Mouse (Mus musculus) myocyte (in vitro differentiated cells): ENCODE results near the gene F11r.

ENCODE experiments used
- CEBPB ChIP-seq: IDR thresholded peaks from 2 replicates; pipeline ENCODE4 v1.6.1; 2011; ENCODE audit warnings: mild to moderate bottlenecking, moderate library complexity; ENCODE audit not compliant: poor library complexity, insufficient read depth, severe bottlenecking
- E2F4 ChIP-seq: IDR thresholded peaks from one replicate; pipeline ENCODE4 v1.6.1; 2011; ENCODE audit warnings: mild to moderate bottlenecking, control low read depth, moderate library complexity; ENCODE audit not compliant: insufficient read depth
- MYOD1 ChIP-seq, 3 experiments: IDR thresholded peaks; one replicate each; pipeline ENCODE4 v1.6.1; 2011; ENCODE audit warnings: control low read depth in 2 of 3, low read depth in 2 of 3, mild to moderate bottlenecking in 2 of 3, moderate library complexity in 1 of 3; ENCODE audit not compliant: insufficient read length in 2 of 3, control insufficient read depth in 1 of 3
- POLR2A ChIP-seq: IDR thresholded peaks from one replicate; pipeline ENCODE4 v1.6.1; 2011; ENCODE audit warnings: low read depth, mild to moderate bottlenecking, control low read depth, moderate library complexity; ENCODE audit not compliant: insufficient read length

- TF ChIP-seq E2F4 = no peak
- no peak for TF ChIP-seq CEBPB
- no peak for TF ChIP-seq POLR2A
- TF ChIP-seq MYOD1 (IDR thresholded peaks at IDR 0.05; ENCODE audit: control insufficient read depth in 1 of 3, insufficient read length in 2 of 3, low read depth in 2 of 3) = no peak
These were observed 56.9 kb downstream of the F11r start for GRCm38 (mm10) chr1:171494241-171494640.
